Mouse (Mus musculus): Measurements from ENCODE around the gene Epha1.

The Epha1 gene

GRCm38 (mm10) chr6:42310427-42311053, 62.5 kb downstream of the Epha1 start:
- CTCF ChIA-PET, result interaction anchor here in 3 of 4 experiments (0.5 to 2.4 kb wide), 4 partner anchors 14 to 1765 kb away, joined by 3 to 6 read pairs (median 6); partner anchors contain the start of gene Fam131b (in 2 of the 3)
- POLR2A ChIA-PET, result interaction anchor here in 2 of 4 experiments (0.8 to 1.6 kb wide), 4 partner anchors 14 to 42 kb away, joined by 3 to 5 read pairs (median 4); partner anchors contain the start of gene Fam131b (in 1 of the 2)

- ChIA-PET POLR2A (interaction anchor here in 2 of 4 experiments (0.8 to 1.5 kb wide), 4 partner anchors 14 to 42 kb away, joined by 3 to 5 read pairs (median 4); partner anchors contain the start of gene Fam131b (in 1 of the 2)), CTCF (interaction anchor here in 3 of 4 experiments (0.5 to 2.4 kb wide), 4 partner anchors 15 to 1765 kb away, joined by 3 to 6 read pairs (median 6); partner anchors contain the start of gene Fam131b (in 2 of the 3))
Observed at GRCm38 (mm10) chr6:42309816-42310378, 63.2 kb downstream of the Epha1 start.

Measured in embryonic stem cell, embryonic (primary cell).